Mouse (Mus musculus) heart, postnatal 0 days (tissue): ENCODE data around the gene 1700028P14Rik. TPM values are rescaled to one million over a fixed set of nuclear protein-coding genes. Genes with fewer than 3 reads are reported as not detected.

Experiments
- ATAC-seq: fragments of 200-750 bp; cut with Nextera tagmentation; 2 replicates; pipeline ENCODE4 v1.8.0; 2017; ENCODE audit warnings: low read depth, moderate number of reproducible peaks, moderate library complexity; ENCODE audit not compliant: insufficient read depth
- DNase-seq: peaks from one replicate; pipeline ENCODE4 v3.0.0-alpha.2; 2016; ENCODE audit warnings: low spot score
- H3K27ac ChIP-seq: fragments of 300-500 bp; sonication (generic); 2 replicates; pipeline ENCODE4 v1.5.1; 2014; ENCODE audit warnings: low read depth, mild to moderate bottlenecking
- H3K27me3 ChIP-seq: fragments of 300-500 bp; sonication (generic); 2 replicates; pipeline ENCODE4 v1.6.1; 2014; ENCODE audit warnings: low read length, mixed read lengths; ENCODE audit not compliant: control insufficient read depth, insufficient read depth
- H3K36me3 ChIP-seq: fragments of 300-500 bp; sonication (generic); replicated peaks from 2 replicates; pipeline ENCODE4 v1.6.1; 2014; ENCODE audit warnings: low read length, mixed read lengths; ENCODE audit not compliant: control insufficient read depth, insufficient read depth
- H3K4me1 ChIP-seq: fragments of 300-500 bp; sonication (generic); 2 replicates; pipeline ENCODE4 v1.6.1; 2014; ENCODE audit warnings: antibody characterized with exemption; ENCODE audit not compliant: control insufficient read depth, insufficient read depth
- H3K4me2 ChIP-seq: fragments of 300-500 bp; sonication (generic); 2 replicates; pipeline ENCODE4 v1.6.1; 2014; ENCODE audit warnings: low read depth, mild to moderate bottlenecking, low read length, moderate library complexity
- H3K4me3 ChIP-seq: fragments of 300-500 bp; sonication (generic); 2 replicates; pipeline ENCODE4 v1.5.1; 2014; ENCODE audit warnings: low read depth, low read length
- H3K9ac ChIP-seq: fragments of 300-500 bp; sonication (generic); replicated peaks from 2 replicates; pipeline ENCODE4 v1.6.1; 2014; ENCODE audit warnings: low read depth, low read length, mixed read lengths
- H3K9me3 ChIP-seq: fragments of 300-500 bp; sonication (generic); replicated peaks from 2 replicates; pipeline ENCODE4 v1.6.1; 2016; ENCODE audit warnings: low read length; ENCODE audit not compliant: control insufficient read depth
- CTCF ChIP-seq: IDR thresholded peaks from 2 replicates; pipeline ENCODE4 v1.5.1; 2016; ENCODE audit warnings: antibody characterized with exemption, control low read depth, low read depth
- EP300 ChIP-seq: IDR thresholded peaks from 2 replicates; pipeline ENCODE4 v1.6.1; 2016; ENCODE audit warnings: antibody characterized with exemption, low read depth
- WGBS: fragments of 180-500 bp; shearing (Covaris S2); extraction: QIAGEN DNeasy Blood & Tissue Kit; methylation state at CpG from one replicate; pipeline ENCODE4 v1.1.7; 2014; 5-methylcytosine and 5-hydroxymethylcytosine counted together
- polyA plus RNA-seq: library from polyadenylated mRNA; unstranded; fragments of >200 nt; fragmentation: Nextera tagmentation; extraction: Ambion mirVana; gene quantifications from 2 replicates; pipeline ENCODE4 v1.2.1, GENCODE M21; 2015
- total RNA-seq: library from RNA; depleted of rRNA; stranded (reverse); fragments of >200 nt; gene quantifications from 2 replicates; pipeline ENCODE4 v1.2.3, GENCODE M21; 2014; ENCODE audit warnings: low replicate concordance

The 1700028P14Rik gene
- total and polyA plus RNA-seq, 2 experiments from 2014 or later = not detected

DNA sequence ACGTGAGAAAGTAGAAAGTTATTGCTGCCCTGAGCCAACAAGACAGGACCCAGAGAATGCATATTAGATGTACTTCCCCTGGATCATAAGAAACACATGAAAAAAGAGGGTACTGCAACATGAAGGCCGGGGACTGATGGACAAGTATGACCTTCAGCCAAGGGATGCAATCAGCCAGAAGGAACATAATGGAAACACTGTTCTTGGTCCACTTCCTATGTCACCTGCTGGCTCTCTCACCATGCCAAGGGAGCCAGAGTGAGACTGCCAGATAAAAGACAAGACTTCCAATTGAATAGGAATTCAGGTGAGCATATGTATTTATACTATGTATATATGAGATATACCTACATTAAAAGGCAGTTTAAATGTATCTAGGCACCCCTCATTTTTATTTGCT lies 99.2 kb downstream of the 1700028P14Rik start:
- Histone ChIP-seq H3K27ac (no peak overlapping the region), H3K9ac (no peak overlapping the region), H3K27me3 (no peaks in the 10 kb centered on the region), H3K36me3 (no peaks in the 10 kb centered on the region), H3K4me3 (no peak overlapping the region), H3K9me3 (no peaks in the 10 kb centered on the region), H3K4me2 (no peak overlapping the region), H3K4me1 (no peaks in the 10 kb centered on the region)
- DNase-seq = no peak
- ATAC-seq = no peak
- TF ChIP-seq EP300 (no peak), CTCF (no peak)
- 51% methylated on average over 2 of the region's 2 CpGs for WGBS

DNA sequence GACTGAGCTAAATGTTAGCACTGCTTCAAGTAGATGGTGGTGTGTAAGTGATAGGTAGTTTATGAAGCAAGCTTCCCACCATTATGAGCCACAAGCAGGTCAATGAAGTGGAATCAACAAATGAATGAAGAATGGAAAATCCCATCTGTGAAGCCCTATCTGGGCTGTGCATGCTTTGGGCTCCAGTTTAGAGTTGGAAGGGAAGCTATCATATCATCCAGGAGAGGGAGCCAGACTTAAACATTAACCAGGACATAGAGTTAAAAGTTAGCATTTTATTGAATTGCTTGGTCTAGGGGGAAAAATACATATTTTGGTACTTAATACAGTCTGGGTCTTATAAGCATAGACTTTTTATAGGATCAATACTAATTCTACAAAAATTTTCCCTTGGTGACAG lies 107.0 kb downstream of the 1700028P14Rik start:
- DNase-seq (peak; percentile 30), ATAC-seq (no peak)
- Histone ChIP-seq H3K27me3 (no peaks in the 10 kb centered on the region), H3K4me1 (no peaks in the 10 kb centered on the region), H3K27ac (no peak overlapping the region), H3K4me3 (no peak overlapping the region), H3K9ac (no peak overlapping the region), H3K36me3 (no peaks in the 10 kb centered on the region), H3K4me2 (no peak overlapping the region), H3K9me3 (no peaks in the 10 kb centered on the region)
- TF ChIP-seq EP300 (no peak), CTCF (peak; percentile 40; the same call in 1 of the 2 replicates)

DNA sequence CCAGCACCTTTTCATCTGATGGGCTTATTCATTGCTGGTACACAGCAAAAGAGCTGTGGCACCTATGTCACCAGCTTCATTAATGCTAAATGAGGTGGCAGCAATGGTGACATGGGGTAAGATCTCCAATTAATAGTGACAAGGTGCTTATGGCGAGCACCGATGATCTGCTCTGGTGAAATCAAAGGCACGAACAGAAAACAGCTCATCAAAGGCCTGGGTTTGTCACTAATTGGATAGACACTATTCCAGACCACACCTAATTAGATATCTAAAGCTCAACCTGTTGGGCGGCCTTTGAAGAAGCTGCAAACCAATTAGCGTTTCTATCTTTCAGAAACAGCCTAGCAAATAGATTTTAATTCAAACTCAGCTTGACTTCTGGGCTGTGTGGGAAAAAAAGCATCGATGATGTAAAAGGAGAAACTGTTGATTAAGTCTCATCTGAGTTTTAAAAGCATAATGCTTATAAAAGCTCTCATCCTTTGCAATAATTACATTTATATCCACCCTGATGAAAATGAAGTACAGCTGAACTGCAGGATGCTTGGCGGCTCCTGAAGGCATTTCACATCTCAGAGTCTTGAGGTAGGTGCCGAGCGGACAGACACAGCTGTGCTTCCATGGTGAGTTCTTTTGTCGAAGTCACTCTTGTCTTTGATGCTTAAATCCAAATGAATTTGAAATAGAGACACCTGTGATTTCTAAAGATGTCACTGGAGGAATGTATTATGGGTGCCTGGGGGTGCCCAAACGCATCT lies 109.2 kb downstream of the 1700028P14Rik start:
- DNase-seq (no peak), ATAC-seq (no peak)
- H3K4me1 ChIP-seq = no peaks in the 10 kb centered on the region
- H3K9ac ChIP-seq = no peak overlapping the region
- H3K27ac ChIP-seq = no peak overlapping the region
- H3K4me2 ChIP-seq = no peak overlapping the region
- no peak for TF ChIP-seq EP300
- TF ChIP-seq CTCF = no peak
- H3K4me3 ChIP-seq = no peak overlapping the region
- no peaks in the 10 kb centered on the region for H3K27me3 ChIP-seq
- H3K9me3 ChIP-seq = no peaks in the 10 kb centered on the region
- WGBS = 71% methylated on average over 11 of the region's 11 CpGs
- no peaks in the 10 kb centered on the region for H3K36me3 ChIP-seq

DNA sequence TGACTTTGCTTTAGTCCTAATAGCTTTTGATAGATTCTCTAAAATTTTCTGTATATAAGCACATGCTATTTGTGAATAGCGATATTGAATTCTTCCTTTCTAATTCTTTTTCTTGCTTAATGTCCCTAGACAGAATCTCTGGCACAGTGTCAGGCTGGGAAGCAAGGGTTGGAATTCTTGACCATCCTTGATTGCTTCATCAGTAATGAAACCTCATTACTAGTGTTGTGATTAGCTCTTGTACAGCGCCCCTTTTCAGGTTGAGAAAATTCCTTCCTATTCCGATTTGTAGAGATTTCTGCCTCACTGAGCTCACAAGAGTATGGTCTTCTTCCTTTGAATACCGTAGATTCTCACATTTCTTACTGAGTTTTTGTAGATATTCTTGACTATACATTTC lies 109.9 kb downstream of the 1700028P14Rik start:
- no peak for TF ChIP-seq EP300
- no peak for TF ChIP-seq CTCF
- H3K4me3 ChIP-seq = no peak overlapping the region
- DNase-seq (no peak), ATAC-seq (no peak)
- H3K4me2 ChIP-seq = no peak overlapping the region
- no peaks in the 10 kb centered on the region for H3K4me1 ChIP-seq
- no peaks in the 10 kb centered on the region for H3K36me3 ChIP-seq
- WGBS = 83% methylated on average over 4 of the region's 4 CpGs
- H3K27ac ChIP-seq = no peak overlapping the region
- no peaks in the 10 kb centered on the region for H3K9me3 ChIP-seq
- no peaks in the 10 kb centered on the region for H3K27me3 ChIP-seq
- no peak overlapping the region for H3K9ac ChIP-seq

DNA sequence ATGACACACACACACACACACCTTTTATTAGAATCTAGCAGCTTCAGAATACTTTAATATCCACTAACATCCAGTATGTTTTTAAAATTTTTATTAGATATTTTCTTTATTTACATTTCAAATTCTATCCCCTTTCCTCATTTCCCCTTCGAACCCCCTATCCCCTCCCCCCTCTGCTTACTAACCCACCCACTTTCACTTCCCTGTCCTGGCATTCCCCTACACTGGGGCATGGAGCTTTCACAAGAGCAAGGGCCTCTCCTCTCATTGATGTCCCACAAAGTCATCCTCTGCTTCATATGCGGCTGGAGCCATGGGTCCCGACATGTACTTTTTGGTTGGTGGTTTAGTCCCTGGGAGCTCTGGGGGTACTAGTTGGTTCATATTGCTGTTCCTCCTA lies 116.9 kb downstream of the 1700028P14Rik start:
- TF ChIP-seq CTCF = no peak
- no peak for TF ChIP-seq EP300
- ATAC-seq (no peak), DNase-seq (no peak)
- Histone ChIP-seq H3K4me3 (no peak overlapping the region), H3K4me2 (no peak overlapping the region), H3K36me3 (no peaks in the 10 kb centered on the region), H3K27ac (no peak overlapping the region), H3K9me3 (no peaks in the 10 kb centered on the region), H3K4me1 (no peaks in the 10 kb centered on the region), H3K9ac (no peak overlapping the region), H3K27me3 (no peaks in the 10 kb centered on the region)
- 89% methylated on average over 3 of the region's 3 CpGs for WGBS

DNA sequence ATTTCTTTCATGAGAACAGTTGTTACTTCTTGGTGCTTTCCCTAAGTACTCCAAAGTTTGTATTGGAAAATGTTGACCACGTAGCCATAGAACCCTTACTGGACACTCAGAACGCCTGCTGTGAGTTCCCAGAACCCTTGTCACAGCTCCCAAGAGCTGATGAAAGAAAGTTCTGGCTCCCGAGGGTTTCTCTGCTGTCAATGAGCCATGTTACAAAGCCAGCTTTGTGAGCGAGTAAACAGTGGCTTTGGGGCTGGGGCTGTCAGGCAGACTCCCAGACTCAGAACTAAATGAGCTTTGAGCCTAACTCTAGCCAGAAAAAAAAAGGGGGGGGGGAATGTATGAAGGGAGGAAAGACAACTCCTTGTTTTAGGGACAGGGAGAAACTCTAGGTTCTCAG lies 120.7 kb downstream of the 1700028P14Rik start:
- no peak for DNase-seq
- Histone ChIP-seq H3K27ac (no peak overlapping the region), H3K36me3 (no peaks in the 10 kb centered on the region), H3K9me3 (no peaks in the 10 kb centered on the region), H3K4me3 (no peak overlapping the region), H3K27me3 (no peaks in the 10 kb centered on the region), H3K4me2 (no peak overlapping the region), H3K9ac (no peak overlapping the region), H3K4me1 (no peaks in the 10 kb centered on the region)
- TF ChIP-seq CTCF = no peak
- TF ChIP-seq EP300 = no peak
- WGBS = 46% methylated on average over 4 of the region's 4 CpGs
- ATAC-seq = no peak
